Mouse (Mus musculus): ENCODE measurements at regions not wholly inside any gene's neighbourhood (a gene's known extent, or its start where the extent isn't known, plus 50 kb on each side); places are given as distances from the start of the nearest gene placed in this dataset.
"Not testable (repeated sequence)": the region's sequence is repeated elsewhere in the genome, so short reads cannot be mapped to it uniquely, and the experiment has no call there.

DNA sequence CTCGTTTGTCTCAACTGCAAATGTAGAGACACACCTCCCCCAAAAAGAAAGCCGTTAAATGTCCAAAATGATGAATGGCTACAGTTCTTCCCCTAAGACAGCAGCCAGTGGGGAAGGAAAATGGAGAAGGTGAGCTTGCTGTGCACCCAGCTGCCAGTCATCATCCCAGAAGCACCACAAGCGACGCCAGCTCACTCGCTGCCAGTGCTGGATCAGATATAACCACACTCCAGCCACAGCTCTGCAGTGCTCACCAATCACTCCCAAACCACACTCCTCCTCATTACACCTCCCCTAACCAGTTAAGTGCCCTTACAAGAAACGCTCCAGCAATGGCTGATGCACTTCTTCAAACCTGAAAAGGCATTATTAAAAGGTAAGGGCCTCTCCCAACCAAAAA, 114.4 kb downstream of the Sox4 start:
- peak; percentile 26 to 29 for DNase-seq

DNA sequence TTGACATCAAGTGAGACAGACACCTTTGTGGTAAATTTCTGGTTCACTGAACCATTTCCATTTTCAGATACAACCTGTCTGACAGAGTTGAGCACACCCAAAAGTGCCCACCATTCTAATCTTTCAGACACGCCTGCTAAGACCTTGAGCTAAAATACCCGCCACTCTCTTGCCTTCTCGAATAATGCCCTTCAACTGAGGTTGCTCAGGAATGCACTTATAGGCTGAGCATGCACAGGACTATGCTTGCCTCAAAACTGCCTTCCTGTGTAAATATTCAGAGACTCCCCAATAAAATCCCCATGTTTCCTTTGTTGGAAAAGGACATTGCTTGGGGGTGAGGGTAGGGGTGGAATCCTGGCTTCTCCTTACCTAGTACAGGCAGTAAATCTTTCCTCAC, 115.3 kb downstream of the Sox4 start:
- DNase-seq: no peak

DNA sequence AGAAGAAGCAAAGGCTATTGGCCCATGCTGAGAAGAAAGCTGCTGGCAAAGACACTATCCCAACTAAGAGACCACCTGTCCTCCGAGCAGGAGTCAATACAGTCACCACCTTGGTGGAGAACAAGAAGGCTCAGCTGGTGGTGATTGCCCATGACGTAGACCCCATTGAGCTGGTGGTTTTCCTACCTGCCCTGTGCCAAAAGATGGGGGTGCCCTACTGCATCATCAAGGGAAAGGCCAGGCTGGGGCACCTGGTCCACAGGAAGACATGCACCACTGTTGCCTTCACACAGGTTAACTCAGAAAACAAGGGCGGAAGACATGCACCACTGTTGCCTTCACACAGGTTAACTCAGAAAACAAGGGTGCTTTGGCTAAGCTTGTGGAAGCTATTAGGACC, 116.3 kb downstream of the Sox4 start:
- DNase-seq: not testable (repeated sequence)

DNA sequence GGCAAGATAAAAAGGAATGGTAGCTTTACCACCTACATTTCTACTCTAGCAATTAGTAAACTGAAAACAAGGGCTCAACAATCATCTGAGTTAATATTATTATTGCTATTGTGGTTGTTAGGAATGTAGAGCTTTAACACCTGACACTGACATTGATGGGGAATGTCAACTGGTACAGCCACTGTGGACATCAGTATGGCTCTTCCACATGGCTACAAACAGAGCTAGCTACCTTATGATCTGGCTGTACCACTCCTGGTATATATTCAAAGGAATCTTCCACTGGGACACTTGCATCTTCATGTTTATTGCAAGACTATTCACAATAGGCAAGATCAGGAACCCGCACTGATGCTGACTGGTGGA, 119.8 kb downstream of the Sox4 start:
- no peak for DNase-seq

DNA sequence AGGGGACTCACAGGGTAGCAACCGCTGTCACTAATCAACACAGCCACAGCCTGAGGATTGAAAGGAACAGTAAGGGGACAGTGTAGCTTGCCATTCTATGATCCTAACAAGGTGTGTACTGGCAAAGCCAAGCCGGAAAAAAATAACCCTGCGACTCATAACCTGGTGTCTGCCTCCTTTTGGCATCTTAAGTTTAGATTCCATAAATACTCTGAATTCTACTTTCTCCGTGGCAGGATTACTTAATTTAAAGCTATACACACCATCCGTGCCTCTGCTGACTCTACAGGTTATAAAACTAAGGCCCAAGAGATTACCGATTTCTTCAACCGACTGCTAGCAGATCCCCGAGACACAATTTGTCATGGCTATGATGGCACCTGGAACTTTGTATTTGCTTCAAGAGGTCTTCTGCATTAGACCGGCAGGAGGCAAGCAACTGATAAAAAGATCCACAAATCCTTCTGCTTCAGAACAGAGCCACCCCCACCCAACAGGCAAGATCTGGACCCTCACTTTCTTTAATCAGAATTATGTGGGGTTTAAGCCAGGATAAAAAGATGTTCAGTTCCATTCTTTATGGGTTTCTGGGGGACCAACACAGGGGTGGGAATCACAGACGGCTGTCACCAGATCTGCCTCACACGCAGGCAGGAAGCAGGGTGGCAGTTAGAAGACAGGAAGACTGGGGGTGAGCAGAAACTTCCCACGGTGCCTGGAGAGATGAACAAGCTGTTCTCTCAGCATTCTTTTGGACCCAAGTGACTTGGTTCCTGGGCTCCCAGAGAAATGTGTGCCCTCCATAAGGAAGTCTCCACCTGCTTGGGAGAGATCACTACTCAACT, 120.4 kb downstream of the Sox4 start:
- DNase-seq: peak; percentile 65 to 73

DNA sequence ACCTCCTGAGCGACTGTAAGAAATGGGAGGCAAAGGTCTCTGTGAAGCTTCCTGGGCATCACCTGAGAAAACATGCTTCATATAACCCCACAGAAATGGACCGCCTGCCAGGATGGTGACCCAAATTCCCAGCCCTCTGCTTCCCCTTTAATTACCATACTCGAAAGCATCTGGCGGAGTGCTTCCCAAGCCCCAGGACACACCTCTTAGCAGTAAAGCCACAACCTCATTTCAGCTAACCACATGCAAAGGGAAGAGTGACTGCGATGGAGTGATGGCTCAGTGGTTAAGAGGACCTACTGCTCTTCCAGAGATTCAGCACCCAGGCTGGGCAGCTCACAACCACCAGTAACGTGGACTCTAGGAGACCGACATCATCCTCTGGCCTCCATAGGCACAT, 127.2 kb downstream of the Sox4 start:
- peak in 1 of 2 experiments; percentile 15 for DNase-seq

DNA sequence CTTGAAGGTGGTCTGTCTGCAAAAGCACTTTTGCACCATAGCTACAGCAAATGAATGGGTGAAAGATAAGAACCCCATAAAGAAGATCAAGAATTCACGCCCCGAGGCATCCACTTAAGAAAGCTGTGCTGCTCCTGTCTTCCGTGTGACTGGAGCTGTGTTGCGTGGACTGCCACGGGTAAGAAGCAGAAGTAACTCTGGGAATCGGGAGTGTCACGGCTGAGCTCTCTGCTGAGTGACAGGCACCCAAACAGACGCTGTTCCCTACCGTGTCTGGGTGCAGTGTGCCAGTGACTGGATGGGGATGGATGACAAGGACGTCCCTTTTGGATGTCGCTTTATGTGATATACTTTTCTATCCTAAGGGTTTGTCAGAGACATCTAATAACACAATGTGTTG, 129.5 kb downstream of the Sox4 start:
- DNase-seq: no peak

DNA sequence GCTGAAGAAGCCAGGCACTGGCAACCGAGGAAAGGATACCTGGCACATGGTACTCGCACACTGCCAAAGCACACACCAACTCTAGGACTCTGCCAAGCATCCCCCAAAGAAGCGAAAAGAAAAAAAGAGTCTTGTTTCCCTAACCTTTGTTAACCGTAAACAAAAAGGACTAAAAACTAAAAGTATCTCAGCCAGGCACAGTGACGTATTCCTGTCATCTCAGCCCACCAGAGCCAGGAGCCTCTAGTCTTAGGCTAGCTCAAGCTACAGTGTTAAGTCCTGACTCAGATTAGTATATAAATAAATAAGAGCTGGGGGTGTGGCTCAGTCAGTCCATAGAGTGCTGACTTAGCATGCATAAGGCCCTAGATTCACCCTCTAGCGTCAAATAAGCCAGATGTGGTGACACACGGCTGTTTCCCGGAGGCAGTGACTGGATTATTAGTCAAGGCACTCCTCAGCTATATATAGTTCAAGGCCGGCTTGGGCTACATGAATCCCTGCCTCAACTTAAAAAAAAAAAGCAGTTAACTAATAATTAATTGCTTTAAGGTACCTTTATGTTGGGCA, 130.1 kb downstream of the Sox4 start:
- no peak for DNase-seq

DNA sequence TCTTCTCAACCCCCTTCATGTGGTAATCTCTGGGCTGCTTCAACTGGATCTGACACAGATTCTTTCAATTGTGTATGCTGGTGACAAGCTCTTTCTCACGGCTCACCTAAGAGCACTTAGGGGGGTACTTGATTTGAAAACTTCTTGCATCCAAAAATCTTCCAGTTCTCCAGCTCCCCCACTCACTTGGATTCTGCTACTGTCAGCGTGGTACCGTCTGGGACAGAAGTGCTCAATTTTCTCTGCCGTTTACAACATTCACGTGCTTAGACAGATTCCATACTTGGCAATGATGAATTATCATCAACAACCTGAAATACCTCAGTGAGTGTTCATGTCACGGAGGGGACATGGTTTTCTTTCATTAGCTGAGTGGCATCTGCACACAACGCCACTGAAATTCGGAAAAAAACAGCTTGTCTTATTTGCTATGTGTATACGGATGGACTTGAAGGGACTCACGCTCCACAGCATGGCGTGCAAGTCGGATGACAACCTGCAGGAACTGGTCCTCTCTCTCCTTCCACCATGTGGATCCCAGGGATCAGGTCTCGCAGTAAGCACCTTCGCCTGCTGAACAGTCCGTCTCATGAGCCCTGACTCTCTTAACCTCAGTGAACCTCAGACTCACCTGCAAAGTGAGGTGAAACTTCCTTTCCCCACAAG, 132.5 kb downstream of the Sox4 start:
- DNase-seq: no peak

DNA sequence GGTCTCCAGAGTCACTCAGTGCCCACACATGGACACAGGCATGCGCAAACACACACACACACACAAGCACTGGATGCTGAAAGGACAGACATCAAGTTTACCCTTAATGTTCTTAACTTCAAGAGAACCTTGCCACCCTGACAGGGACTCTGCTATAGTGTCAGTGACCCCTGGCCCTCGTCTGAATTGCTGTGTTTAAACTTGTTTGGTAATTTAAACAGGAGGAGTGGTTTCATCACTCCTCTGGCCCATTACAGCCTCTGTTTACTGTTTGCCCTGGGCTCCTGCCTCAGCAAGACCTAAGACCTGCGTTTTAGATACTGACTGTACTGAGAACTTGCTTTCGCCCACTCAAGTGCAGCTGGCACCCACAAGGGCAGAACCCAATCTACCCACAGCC, 139.4 kb downstream of the Sox4 start:
- DNase-seq: no peak

DNA sequence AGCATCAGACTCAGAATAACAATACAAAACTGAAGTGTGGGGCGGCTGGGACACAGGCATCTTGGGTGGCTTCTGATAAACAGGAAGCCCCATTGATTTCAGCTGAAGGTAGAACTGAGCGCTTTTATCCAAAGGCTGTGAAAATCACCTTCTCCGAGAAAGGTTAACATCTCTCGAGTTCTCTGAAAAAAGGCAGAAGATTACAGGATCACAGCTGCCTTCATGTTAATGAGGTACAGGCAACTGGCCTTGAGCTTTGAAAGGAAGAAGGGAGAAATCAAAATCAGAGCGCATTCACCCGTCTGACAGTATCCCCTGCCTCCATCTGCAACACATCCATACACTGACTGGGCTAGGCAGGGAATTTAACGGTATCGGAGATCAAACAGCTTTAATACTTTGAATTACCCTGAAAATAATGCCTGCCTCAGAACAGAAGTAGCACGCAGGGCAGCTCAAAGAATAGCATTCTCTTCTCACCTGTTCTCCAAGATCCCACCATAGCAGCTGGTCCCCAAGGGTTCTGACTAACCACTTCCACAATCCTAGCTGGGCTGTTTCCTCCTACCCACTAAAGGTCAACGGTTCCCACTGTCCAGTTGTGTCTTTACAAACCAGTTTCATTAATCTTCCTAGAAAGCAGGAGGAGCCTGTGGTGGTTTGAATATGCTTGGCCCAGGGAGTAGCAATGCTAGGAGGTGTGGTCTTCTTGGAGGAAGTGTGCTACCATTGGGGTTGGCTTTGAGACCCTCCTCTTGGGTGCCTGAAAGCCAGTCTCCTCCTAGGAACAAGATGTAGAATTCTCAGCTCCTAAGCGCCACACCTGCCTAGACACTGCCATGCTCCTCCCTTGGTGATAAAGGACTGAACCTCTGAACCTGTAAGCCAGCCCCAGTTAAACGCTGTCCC, 141.6 kb downstream of the Sox4 start:
- no peak for DNase-seq

DNA sequence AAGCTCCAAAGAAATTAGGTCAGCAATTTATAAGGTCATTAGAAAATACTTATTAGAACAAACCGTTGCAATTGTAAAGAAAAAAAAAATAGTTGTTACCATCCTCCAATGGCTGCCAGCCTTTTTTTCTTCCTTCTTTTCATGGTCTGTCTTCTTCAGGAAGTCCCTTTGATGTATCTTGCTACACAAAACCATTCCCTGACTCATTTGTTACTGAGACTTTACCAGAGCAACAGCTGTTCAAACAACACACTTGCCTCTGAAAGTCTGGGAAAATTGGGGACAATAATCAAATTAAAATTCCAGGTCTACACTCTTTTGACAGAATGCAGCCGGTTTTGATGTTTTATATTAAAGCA, 142.5 kb downstream of the Sox4 start:
- no peak for DNase-seq

DNA sequence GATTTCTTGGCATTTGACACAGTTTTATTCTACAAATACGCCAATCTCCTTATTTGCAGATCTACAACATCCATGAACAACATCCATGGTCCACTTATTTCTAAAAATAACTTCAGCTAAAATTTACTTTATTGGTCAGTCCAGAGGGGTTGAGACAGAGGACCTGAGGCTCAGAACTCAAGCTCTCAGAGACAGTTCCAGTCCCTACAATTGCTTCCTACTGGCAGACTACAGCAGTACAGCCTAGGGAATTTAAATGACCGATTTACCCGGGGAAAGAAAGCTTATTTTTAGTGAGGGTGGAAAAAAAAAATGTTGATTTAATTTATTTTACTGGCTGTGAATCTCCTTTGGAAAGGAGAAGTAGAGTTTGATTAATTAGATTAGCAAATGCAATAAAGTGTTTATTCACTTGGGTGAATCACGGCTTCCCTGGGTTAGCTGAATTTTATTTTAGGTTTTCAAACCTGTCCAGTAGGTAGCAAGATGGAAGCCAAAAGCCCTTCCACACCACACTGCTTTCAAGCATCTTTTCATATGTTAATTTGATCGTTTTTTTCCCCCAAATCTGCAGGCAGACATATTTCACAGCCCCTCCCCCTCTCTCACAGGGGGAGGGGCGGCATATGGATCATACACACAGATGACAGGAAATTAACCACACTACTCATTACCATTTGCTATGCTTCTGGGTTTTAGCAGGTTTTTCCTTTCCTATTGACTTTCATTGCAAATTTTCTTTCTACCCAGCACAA, 143.0 kb downstream of the Sox4 start:
- DNase-seq: no peak

DNA sequence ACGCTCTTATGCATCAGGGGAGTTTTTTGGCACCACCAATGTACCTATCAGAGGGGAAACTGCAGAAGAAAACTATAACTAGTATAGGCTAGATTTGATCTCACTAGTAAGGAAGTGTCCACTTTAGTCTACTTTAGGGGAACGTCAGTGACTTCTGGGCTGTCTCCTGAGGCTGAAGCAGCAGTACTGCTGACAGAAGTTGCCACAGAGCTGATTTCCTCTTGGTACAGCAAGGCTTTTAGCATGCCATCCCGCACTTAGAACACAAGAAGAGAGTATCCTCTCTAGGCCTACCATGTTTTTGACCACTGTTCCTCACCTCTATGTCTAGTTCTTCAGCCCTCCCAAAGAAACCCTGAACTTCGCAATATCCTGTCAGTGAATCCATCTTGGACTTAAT, 148.2 kb downstream of the Sox4 start:
- DNase-seq: no peak

DNA sequence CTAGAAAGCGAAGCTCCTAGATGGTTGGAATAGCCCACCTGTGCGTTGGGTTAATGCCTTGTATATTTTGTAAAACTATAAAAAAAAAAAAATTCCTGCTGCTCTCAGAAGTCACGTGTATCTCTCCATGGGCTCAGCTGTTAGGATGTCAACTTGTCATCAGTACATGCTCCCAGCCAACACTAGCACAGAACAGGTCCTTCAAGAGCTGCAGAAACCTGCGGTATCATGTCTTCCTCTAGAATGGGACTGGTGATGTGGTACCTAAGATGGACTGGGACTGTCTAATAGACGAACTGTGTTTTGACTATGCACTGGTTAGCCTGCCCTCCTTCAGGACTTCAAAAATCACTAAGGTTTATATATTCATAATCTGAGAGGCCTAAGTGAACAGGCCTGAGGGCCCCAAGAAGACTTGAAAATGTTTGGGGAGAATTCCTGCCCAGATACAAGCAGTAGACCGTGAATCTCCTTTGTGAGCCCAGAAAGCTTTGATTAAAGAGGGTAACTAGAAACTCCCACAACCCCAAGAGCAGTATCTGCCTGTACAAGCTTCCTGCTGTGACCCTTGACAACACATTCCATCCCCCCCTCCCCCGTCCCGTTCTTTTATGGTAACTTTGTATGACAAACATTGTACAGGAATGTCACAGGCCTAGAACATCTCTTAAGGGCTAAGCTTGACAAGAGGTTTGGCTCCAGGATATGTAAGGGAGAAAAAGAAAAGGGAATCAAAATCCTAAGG, 152.1 kb downstream of the Sox4 start:
- no peak for DNase-seq

DNA sequence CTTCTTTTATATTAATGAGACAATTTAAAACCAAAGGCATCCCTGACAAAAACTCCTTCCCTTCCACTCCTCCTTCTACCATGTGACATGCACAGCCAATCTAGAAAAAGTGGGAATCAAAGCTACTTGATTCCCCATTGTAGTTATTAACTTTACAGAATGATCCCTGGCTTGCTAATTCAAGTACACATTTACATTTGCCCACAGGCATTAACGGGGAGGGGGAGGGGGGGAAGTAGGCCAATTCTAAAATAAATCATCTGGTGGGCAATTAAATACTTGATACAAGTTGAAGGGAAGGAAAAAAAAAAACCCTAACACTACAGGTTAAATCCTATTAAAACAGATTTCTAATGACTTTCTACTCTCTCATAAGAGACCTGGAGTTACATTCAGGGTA, 152.8 kb downstream of the Sox4 start:
- DNase-seq: no peak

DNA sequence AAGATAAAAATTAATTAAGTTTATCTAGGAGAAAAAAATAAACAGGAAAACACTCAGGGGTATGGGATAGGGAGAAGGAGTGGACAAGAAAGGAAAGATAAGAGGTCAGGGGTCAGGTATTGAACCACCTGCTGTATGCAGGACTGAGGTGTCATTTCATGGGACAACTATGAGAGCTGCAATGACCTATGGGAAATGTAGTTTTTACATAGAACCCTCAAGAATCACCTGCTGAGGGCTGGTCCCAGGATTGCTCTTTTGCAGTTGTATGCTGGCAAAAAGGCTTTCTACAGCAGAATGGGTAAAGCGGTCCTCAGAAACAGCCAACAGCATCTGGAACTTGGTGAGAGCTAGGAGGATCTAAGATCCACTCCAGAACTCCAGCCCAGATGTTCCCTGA, 154.0 kb downstream of the Sox4 start:
- DNase-seq: no peak

DNA sequence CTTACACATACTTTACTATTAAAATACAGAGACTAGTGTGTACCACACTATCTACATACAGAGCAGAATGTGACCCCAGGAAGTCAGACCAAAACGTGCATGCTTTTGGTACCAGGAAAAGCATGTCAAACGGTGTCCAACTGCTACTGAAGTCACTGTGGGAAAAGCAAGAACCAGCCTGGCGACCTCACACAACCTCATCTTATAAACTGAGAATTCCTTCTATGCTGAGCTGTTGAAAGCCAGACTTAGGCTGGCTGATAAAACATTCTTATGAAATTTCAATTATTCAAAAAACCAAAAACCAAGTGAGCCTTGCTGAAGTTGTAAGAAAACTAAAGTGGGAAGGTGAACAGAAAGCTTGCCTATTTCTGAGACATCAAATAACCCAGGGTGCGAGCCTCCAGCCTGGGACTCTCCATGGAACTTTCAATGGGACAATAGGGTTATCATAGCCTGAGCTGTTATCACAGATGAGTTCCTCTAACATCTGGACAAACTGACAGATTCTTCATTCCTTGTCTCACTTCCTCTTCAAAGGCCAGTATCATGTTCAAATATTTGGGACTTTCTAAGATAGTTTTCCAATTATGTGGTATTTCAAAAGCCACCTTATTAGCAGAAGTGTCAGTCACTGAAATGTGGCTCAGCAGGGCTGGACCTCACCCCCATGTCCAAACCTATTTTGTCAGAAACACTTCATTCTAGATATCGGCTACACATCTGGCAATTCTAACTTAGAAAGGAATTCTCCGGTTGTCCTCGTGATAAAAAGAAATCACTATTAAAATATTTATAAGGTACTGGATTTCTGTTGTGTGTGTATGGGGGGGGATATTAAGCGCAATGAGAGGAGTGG, 155.7 kb downstream of the Sox4 start:
- no peak for DNase-seq

DNA sequence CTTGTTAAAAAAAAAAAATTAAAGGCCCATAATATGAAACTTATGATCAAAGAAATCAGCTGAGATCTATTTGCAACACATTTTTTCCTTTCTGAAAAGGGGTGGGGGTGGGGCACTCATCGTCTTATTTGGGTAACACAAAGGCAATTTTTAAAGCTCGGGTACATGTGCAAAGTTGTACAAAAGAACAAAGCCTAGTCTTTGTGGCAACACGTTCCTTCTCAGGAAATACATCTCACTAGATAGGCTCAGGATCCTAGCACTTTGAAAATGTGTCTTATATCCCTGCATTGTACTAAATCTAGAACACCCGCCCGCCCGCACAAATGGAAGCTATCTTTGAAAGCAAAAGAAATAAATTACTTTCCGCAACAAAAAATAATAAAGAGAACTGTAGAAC, 158.2 kb downstream of the Sox4 start:
- no peak for DNase-seq

DNA sequence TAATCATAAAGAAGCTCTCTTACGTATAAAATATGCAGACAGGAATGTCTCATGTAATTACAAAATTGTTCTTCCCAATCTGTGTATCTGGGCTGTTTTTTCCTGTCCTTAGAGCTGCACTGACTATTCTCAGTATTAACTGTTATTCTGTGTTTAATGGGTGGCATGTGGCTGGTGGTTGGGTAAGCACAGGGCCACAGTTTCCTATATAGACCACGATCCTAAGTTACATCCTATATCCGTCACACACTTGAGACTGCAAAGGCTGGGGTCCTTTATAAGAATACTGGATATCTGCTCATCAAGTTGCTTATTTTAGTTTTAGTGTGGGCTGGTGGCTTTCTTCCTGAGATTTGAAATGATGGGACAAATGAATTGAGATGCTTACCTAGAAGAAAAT, 159.0 kb downstream of the Sox4 start:
- no peak for DNase-seq
